Mouse (Mus musculus) adrenal gland, postnatal 25 days (tissue): Measurements from ENCODE around the gene Tac4. TPM values are rescaled to one million over a fixed set of nuclear protein-coding genes. Genes with fewer than 3 reads are reported as not detected.

ENCODE experiments used
- DNase-seq: peaks from one replicate; pipeline ENCODE4 v3.0.0; 2021; ENCODE audit warnings: mixed read lengths
- total RNA-seq: library from RNA; stranded (reverse); gene quantifications from 2 replicates; pipeline ENCODE4 v1.2.3, GENCODE M21; 2021

The Tac4 gene
- total RNA-seq, 1 experiment from 2014 or later = not detected

- no peak for DNase-seq
Observed at GRCm38 (mm10) chr11:95318116-95318515, 56.8 kb downstream of the Tac4 start.

Other genes with a start within 250 kb of the Tac4 start
- gene Pdk2, start 220.2 kb upstream of the Tac4 start, total RNA-seq = 82.9 and 86.4 TPM in 2 replicates
- 36.8 and 40.7 TPM in 2 replicates for gene Itga3, start 184.7 kb upstream of the Tac4 start, total RNA-seq
- gene Dlx3, start 141.4 kb upstream of the Tac4 start, total RNA-seq = not detected in 2 replicates
- gene Dlx4, start 115.3 kb upstream of the Tac4 start, total RNA-seq = not detected in 2 replicates
- 51.7 and 58.0 TPM in 2 replicates for gene Kat7, start 48.7 kb downstream of the Tac4 start, total RNA-seq
- gene Fam117a, start 75.5 kb downstream of the Tac4 start, total RNA-seq = 13.7 and 13.8 TPM in 2 replicates
- gene Slc35b1, start 123.2 kb downstream of the Tac4 start, total RNA-seq = 51.8 and 53.9 TPM in 2 replicates
- 131 and 144 TPM in 2 replicates for gene Spop, start 152.6 kb downstream of the Tac4 start, total RNA-seq